Mouse (Mus musculus) subcutaneous adipose tissue, adult 2 months (tissue): Measurements from ENCODE around the gene Cxcl14. TPM values are rescaled to one million over a fixed set of nuclear protein-coding genes. Genes with fewer than 3 reads are reported as not detected.

Experiments
- polyA plus RNA-seq: library from polyadenylated mRNA; depleted of rRNA; stranded (reverse); fragments of >200 nt; gene quantifications from 2 replicates; pipeline ENCODE4 v1.2.3, GENCODE M21; 2012; ENCODE audit warnings: low replicate concordance; rRNA removed

Cxcl14 gene
- polyA plus RNA-seq = 20.3 and 248 TPM in 2 replicates

DNA sequence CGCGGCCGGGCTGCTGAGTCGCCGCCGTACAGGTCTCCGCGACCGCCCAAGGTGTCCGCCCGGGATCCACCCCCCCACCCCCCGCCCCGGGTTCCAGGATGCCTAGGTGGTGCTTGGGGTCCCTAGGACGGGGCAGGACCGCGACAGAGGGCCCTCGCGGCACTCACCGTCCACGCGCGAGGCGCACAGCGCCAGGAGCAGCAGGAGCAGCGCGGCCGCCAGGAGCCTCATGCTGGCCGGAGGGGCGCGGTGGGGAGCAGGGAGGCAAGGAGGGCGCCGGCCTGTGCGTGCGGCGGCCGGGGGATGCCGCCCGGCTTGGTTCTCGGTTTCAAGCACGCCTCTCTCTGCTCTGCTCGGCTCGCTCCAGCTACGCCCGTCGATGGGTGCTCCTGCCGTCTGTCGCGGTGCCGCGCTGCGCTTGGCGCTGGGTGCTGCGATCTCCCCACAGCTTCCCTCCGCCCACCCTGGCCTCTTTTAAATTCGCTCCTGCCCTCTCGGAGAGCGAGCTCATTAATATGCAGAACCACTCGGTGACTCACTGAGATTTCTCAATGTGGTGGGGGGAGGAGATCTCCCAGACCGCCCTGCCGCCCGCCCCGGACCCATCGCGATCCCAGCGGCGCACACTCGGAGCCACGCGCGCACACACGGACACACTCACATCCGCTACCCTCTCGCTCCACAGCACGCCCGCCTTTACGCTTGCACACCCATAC, at the start of gene Cxcl14:
Gene Cxcl14 (minus strand): TSS at position 609 of the 716 bp plus-strand sequence.

DNA sequence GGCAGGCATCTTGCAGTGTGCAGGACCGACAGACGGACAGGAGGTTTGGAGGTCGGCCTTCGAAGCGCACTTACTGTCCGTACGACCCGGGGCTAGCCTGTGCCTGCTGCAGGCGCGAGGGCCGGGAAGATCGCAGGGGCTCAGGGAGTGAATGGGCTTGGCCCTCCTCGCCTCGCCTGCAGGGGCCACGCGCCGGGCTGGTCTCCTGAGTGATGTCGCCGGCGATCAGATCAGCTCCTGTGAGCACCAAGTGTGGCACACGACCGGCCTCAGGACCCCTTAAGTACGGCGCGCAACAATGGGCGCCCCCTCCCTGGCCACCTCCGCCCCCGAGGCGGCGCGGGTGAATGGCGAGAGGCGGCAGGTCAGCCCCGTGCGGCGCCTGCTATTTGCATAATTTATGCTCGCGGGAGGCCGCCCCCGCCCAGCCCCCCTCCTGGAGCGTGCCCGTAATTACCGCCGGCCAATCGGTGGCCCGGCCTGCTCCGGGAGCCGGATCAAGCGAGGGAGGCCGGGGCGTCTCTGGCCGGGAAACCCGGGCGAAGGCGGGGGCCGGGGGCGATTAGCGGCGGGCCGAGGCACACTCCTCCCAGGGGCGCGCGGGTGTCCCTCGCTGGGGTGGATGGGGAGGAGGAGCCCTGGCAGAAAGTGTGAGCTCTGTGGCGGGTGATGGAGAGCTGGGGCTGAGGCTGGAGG, 44.3 kb downstream of the Cxcl14 start, which contains the start of gene Neurog1:
Gene Neurog1 (minus strand): TSS at position 240 of the 696 bp plus-strand sequence.

Other genes starting within 250 kb of the Cxcl14 start
- gene H2afy, start 160.2 kb downstream of the Cxcl14 start, polyA plus RNA-seq = 57.6 and 133 TPM in 2 replicates
- 5.3 and 8.6 TPM in 2 replicates for gene Tifab, start 117.7 kb downstream of the Cxcl14 start, polyA plus RNA-seq
- gene Neurog1, start 44.4 kb downstream of the Cxcl14 start, polyA plus RNA-seq = not detected in 2 replicates
- gene Gm3045, start 130.0 kb upstream of the Cxcl14 start, polyA plus RNA-seq = 0.10 TPM in 1 of 2 replicates, not detected in the other
- 3.5 and 44.0 TPM in 2 replicates for gene Slc25a48, start 141.8 kb upstream of the Cxcl14 start, polyA plus RNA-seq
- gene Il9, start 185.7 kb upstream of the Cxcl14 start, polyA plus RNA-seq = not detected in 2 replicates
- gene Fbxl21, start 225.9 kb upstream of the Cxcl14 start, polyA plus RNA-seq = 1.5 and 2.5 TPM in 2 replicates